Mouse (Mus musculus) natural killer cell, adult 2 months (primary cell): ENCODE results near the gene Gxylt2.

Experiments used
- DNase-seq, 2 experiments: peaks; one replicate each; pipeline ENCODE4 v3.0.0; 2022; ENCODE audit warnings: low spot score in 2 of 2

The Gxylt2 gene

GRCm38 (mm10) chr6:100704574-100705365 is at the start of gene Gxylt2:
TSS of gene Gxylt2 (plus strand) at chr6:100704734.
- DNase-seq = no peak

GRCm38 (mm10) chr6:100660395-100660794 is 44.1 kb upstream of the Gxylt2 start:
- DNase-seq = no peak

GRCm38 (mm10) chr6:100662224-100662623 is 42.3 kb upstream of the Gxylt2 start:
- DNase-seq = no peak

GRCm38 (mm10) chr6:100667644-100668043 is 36.9 kb upstream of the Gxylt2 start:
- DNase-seq = no peak

GRCm38 (mm10) chr6:100668858-100669257 is 35.7 kb upstream of the Gxylt2 start:
- DNase-seq = no peak

- peak; percentile 34 to 41 for DNase-seq
Observed at GRCm38 (mm10) chr6:100670370-100670841, 34.1 kb upstream of the Gxylt2 start.

- DNase-seq = peak; percentile 84 to 87
Observed at GRCm38 (mm10) chr6:100670880-100671344, 33.6 kb upstream of the Gxylt2 start, which contains the start of gene Shq1. TSS of gene Shq1 (minus strand) at chr6:100671157.

- no peak for DNase-seq
Observed at GRCm38 (mm10) chr6:100671401-100671800, 33.1 kb upstream of the Gxylt2 start.

- DNase-seq = no peak
Observed at GRCm38 (mm10) chr6:100674974-100675373, 29.6 kb upstream of the Gxylt2 start.

GRCm38 (mm10) chr6:100676461-100676860 is 28.1 kb upstream of the Gxylt2 start:
- no peak for DNase-seq

- no peak for DNase-seq
Observed at GRCm38 (mm10) chr6:100678636-100679035, 25.9 kb upstream of the Gxylt2 start.

GRCm38 (mm10) chr6:100686341-100686740 is 18.2 kb upstream of the Gxylt2 start:
- DNase-seq = no peak

- no peak for DNase-seq
Observed at GRCm38 (mm10) chr6:100699986-100700385, 4.5 kb upstream of the Gxylt2 start.

GRCm38 (mm10) chr6:100700774-100701173 is 3.8 kb upstream of the Gxylt2 start:
- DNase-seq = no peak

- no peak for DNase-seq
Observed at GRCm38 (mm10) chr6:100704197-100704573, 349 bp upstream of the Gxylt2 start.

GRCm38 (mm10) chr6:100705366-100705811 is 855 bp downstream of the Gxylt2 start:
- DNase-seq = no peak

GRCm38 (mm10) chr6:100706861-100707260 is 2.3 kb downstream of the Gxylt2 start:
- no peak for DNase-seq

- DNase-seq = no peak
Observed at GRCm38 (mm10) chr6:100707557-100707956, 3.0 kb downstream of the Gxylt2 start.

GRCm38 (mm10) chr6:100708248-100708647 is 3.7 kb downstream of the Gxylt2 start:
- DNase-seq = no peak

- DNase-seq = no peak
Observed at GRCm38 (mm10) chr6:100708996-100709395, 4.5 kb downstream of the Gxylt2 start.

- no peak for DNase-seq
Observed at GRCm38 (mm10) chr6:100709483-100709882, 4.9 kb downstream of the Gxylt2 start.

GRCm38 (mm10) chr6:100710170-100710569 is 5.6 kb downstream of the Gxylt2 start:
- DNase-seq = peak in 1 of 2 experiments; percentile 5

- DNase-seq = no peak
Observed at GRCm38 (mm10) chr6:100710866-100711265, 6.3 kb downstream of the Gxylt2 start.
